Mouse (Mus musculus): ENCODE measurements around the gene Rhebl1. TPM values are rescaled to one million over a fixed set of nuclear protein-coding genes. Genes with fewer than 3 reads are reported as not detected.

The Rhebl1 gene
- polyA plus RNA-seq, 1 experiment from 2014 or later, result 27.9 TPM

- 91% methylated on average over 16 of the region's 16 CpGs for WGBS
- DNase-seq (ENCODE audit: low spot score), result no peak
- H3K9me3 ChIP-seq (replicated peaks), result no peaks in the 10 kb centered on the region
- no peaks in the 10 kb centered on the region for H3K4me1 ChIP-seq
- H3K36me3 ChIP-seq, result peaks cover 100% of the 10 kb centered on the region
- no peak overlapping the region for H3K27ac ChIP-seq
- no peak overlapping the region; the same call in 1 of the 2 replicates for H3K4me3 ChIP-seq
- H3K27me3 ChIP-seq (ENCODE audit: low read depth, poor library complexity, severe bottlenecking), result no peaks in the 10 kb centered on the region
Measured at GRCm38 (mm10) chr15:98849956-98850600, 44.3 kb downstream of the Rhebl1 start.

- Histone ChIP-seq H3K9me3 (replicated peaks) (no peaks in the 10 kb centered on the region), H3K4me3 (peak overlapping the region; percentile 2; the same call in 1 of the 2 replicates), H3K4me1 (no peaks in the 10 kb centered on the region), H3K36me3 (peaks cover 100% of the 10 kb centered on the region), H3K27ac (no peak overlapping the region), H3K27me3 (ENCODE audit: low read depth, poor library complexity, severe bottlenecking) (no peaks in the 10 kb centered on the region)
- DNase-seq (ENCODE audit: low spot score), result no peak
- WGBS, result 98% methylated on average over 11 of the region's 11 CpGs
Measured at GRCm38 (mm10) chr15:98849165-98849564, 45.2 kb downstream of the Rhebl1 start.

- Histone ChIP-seq H3K36me3 (peaks cover 100% of the 10 kb centered on the region), H3K9me3 (replicated peaks) (no peaks in the 10 kb centered on the region), H3K4me1 (no peaks in the 10 kb centered on the region), H3K27me3 (ENCODE audit: low read depth, poor library complexity, severe bottlenecking) (no peaks in the 10 kb centered on the region), H3K27ac (no peak overlapping the region), H3K4me3 (no peak overlapping the region)
- DNase-seq (ENCODE audit: low spot score), result no peak
- 88% methylated on average over 8 of the region's 8 CpGs for WGBS
Measured at GRCm38 (mm10) chr15:98846140-98846539, 48.2 kb downstream of the Rhebl1 start.

GRCm38 (mm10) chr15:98845149-98845548, 49.2 kb downstream of the Rhebl1 start:
- no peak overlapping the region for H3K27ac ChIP-seq
- WGBS, result 93% methylated on average over 2 of the region's 2 CpGs
- peaks cover 100% of the 10 kb centered on the region for H3K36me3 ChIP-seq
- no peaks in the 10 kb centered on the region for H3K4me1 ChIP-seq
- H3K9me3 ChIP-seq (replicated peaks), result no peaks in the 10 kb centered on the region
- H3K27me3 ChIP-seq (ENCODE audit: low read depth, poor library complexity, severe bottlenecking), result no peaks in the 10 kb centered on the region
- H3K4me3 ChIP-seq, result no peak overlapping the region
- no peak for DNase-seq (ENCODE audit: low spot score)

- Histone ChIP-seq H3K27me3 (ENCODE audit: low read depth, poor library complexity, severe bottlenecking) (no peaks in the 10 kb centered on the region), H3K27ac (no peak overlapping the region), H3K9me3 (replicated peaks) (no peaks in the 10 kb centered on the region), H3K4me3 (no peak overlapping the region), H3K4me1 (no peaks in the 10 kb centered on the region), H3K36me3 (peaks cover 100% of the 10 kb centered on the region)
- 93% methylated on average over 11 of the region's 11 CpGs for WGBS
- no peak for DNase-seq (ENCODE audit: low spot score)
Measured at GRCm38 (mm10) chr15:98843595-98844223, 50.6 kb downstream of the Rhebl1 start.

- Histone ChIP-seq H3K9me3 (replicated peaks) (no peaks in the 10 kb centered on the region), H3K4me1 (no peaks in the 10 kb centered on the region), H3K4me3 (no peak overlapping the region), H3K27ac (no peak overlapping the region), H3K36me3 (peaks cover 100% of the 10 kb centered on the region), H3K27me3 (ENCODE audit: low read depth, poor library complexity, severe bottlenecking) (no peaks in the 10 kb centered on the region)
- DNase-seq (ENCODE audit: low spot score), result peak; percentile 27
- 95% methylated on average over 30 of the region's 30 CpGs for WGBS
Measured at GRCm38 (mm10) chr15:98839671-98840585, 54.4 kb downstream of the Rhebl1 start.

GRCm38 (mm10) chr15:98839161-98839560, 55.2 kb downstream of the Rhebl1 start:
- DNase-seq (ENCODE audit: low spot score), result no peak

GRCm38 (mm10) chr15:98837743-98838103, 56.6 kb downstream of the Rhebl1 start:
- no peak overlapping the region for H3K27ac ChIP-seq
- H3K36me3 ChIP-seq, result peaks cover 100% of the 10 kb centered on the region
- no peaks in the 10 kb centered on the region for H3K27me3 ChIP-seq (ENCODE audit: low read depth, poor library complexity, severe bottlenecking)
- H3K4me3 ChIP-seq, result no peak overlapping the region
- 0 out of 2 replicates have a peak, but pooled peaks cover 3% of the 10 kb centered on the region for H3K4me1 ChIP-seq
- H3K9me3 ChIP-seq (replicated peaks), result no peaks in the 10 kb centered on the region
- DNase-seq (ENCODE audit: low spot score), result no peak
- 81% methylated on average over 4 of the region's 4 CpGs for WGBS

More at GRCm38 (mm10) chr15:98839161-98839560, 55.2 kb downstream of the Rhebl1 start:
- no peaks in the 10 kb centered on the region for H3K27me3 ChIP-seq (ENCODE audit: low read depth, poor library complexity, severe bottlenecking)
- 95% methylated on average over 14 of the region's 14 CpGs for WGBS
- no peak overlapping the region for H3K27ac ChIP-seq
- H3K4me3 ChIP-seq, result no peak overlapping the region
- peaks cover 100% of the 10 kb centered on the region for H3K36me3 ChIP-seq
- no peaks in the 10 kb centered on the region for H3K9me3 ChIP-seq (replicated peaks)
- H3K4me1 ChIP-seq, result no peaks in the 10 kb centered on the region

GRCm38 (mm10) chr15:98837006-98837742, 57.2 kb downstream of the Rhebl1 start:
- Histone ChIP-seq H3K4me3 (no peak overlapping the region), H3K27ac (no peak overlapping the region), H3K36me3 (peaks cover 97% of the 10 kb centered on the region), H3K9me3 (replicated peaks) (no peaks in the 10 kb centered on the region), H3K27me3 (ENCODE audit: low read depth, poor library complexity, severe bottlenecking) (no peaks in the 10 kb centered on the region), H3K4me1 (peaks cover 3% of the 10 kb centered on the region; the same call in 1 of the 2 replicates)
- 94% methylated on average over 21 of the region's 21 CpGs for WGBS
- no peak for DNase-seq (ENCODE audit: low spot score)

- Histone ChIP-seq H3K36me3 (peaks cover 78% of the 10 kb centered on the region), H3K27ac (no peak overlapping the region), H3K9me3 (replicated peaks) (no peaks in the 10 kb centered on the region), H3K4me1 (peaks cover 15% of the 10 kb centered on the region), H3K27me3 (ENCODE audit: low read depth, poor library complexity, severe bottlenecking) (no peaks in the 10 kb centered on the region), H3K4me3 (no peak overlapping the region)
- DNase-seq (ENCODE audit: low spot score), result no peak
- 93% methylated on average over 14 of the region's 14 CpGs for WGBS
Measured at GRCm38 (mm10) chr15:98835291-98835690, 59.0 kb downstream of the Rhebl1 start.

- H3K4me3 ChIP-seq, result no peak overlapping the region
- H3K4me1 ChIP-seq, result peaks cover 25% of the 10 kb centered on the region
- no peak overlapping the region for H3K27ac ChIP-seq
- H3K9me3 ChIP-seq (replicated peaks), result no peaks in the 10 kb centered on the region
- 89% methylated on average over 13 of the region's 13 CpGs for WGBS
- no peaks in the 10 kb centered on the region for H3K27me3 ChIP-seq (ENCODE audit: low read depth, poor library complexity, severe bottlenecking)
- DNase-seq (ENCODE audit: low spot score), result no peak
- peaks cover 70% of the 10 kb centered on the region for H3K36me3 ChIP-seq
Measured at GRCm38 (mm10) chr15:98834059-98834458, 60.3 kb downstream of the Rhebl1 start.

- Histone ChIP-seq H3K9me3 (replicated peaks) (no peaks in the 10 kb centered on the region), H3K4me1 (peaks cover 27% of the 10 kb centered on the region), H3K36me3 (peaks cover 67% of the 10 kb centered on the region), H3K27ac (no peak overlapping the region), H3K27me3 (ENCODE audit: low read depth, poor library complexity, severe bottlenecking) (no peaks in the 10 kb centered on the region), H3K4me3 (no peak overlapping the region)
- WGBS, result 87% methylated on average over 11 of the region's 11 CpGs
- DNase-seq (ENCODE audit: low spot score), result no peak
Measured at GRCm38 (mm10) chr15:98833281-98833680, 61.1 kb downstream of the Rhebl1 start.

All from limb, embryonic 10.5 days (tissue).